Mouse (Mus musculus): ENCODE measurements around the gene Dgkd.

DNA sequence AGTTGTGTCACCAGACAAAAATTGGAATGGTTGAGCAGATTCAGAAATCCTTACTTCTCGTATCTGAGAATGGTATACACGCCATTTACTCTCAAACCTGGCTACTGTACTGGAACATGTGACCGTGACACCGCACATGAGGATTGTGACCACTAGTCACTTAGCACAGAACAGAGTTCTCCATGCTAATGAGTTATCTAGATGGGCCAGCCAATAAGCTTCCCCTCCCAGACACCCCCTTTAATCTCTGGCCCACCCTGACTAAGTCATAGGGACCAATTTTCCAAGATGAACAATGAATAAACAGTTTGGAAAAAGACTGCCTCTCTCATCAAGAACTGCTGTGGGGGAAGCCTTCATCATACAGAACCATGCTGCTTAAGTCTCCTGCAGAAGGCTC is 107.7 kb downstream of the Dgkd start:
- no peak for TF ChIP-seq CTCF (conservative IDR thresholded peaks at IDR 0.05; ENCODE audit: insufficient read depth, insufficient read length, low read depth, low read length)
- TF ChIP-seq POLR2A (IDR thresholded peaks at IDR 0.05; ENCODE audit: low read depth, low read length): no peak
